Mouse (Mus musculus) stomach, adult 2 months (tissue): ENCODE data around the gene Srrt. TPM values are rescaled to one million over a fixed set of nuclear protein-coding genes. Genes with fewer than 3 reads are reported as not detected.

ENCODE experiments used
- polyA plus RNA-seq: library from polyadenylated mRNA; depleted of rRNA; stranded (reverse); fragments of >200 nt; gene quantifications from 2 replicates; pipeline ENCODE4 v1.2.3, GENCODE M21; 2012; rRNA removed

The Srrt gene
- 78.2 and 78.7 TPM in 2 replicates for polyA plus RNA-seq

DNA sequence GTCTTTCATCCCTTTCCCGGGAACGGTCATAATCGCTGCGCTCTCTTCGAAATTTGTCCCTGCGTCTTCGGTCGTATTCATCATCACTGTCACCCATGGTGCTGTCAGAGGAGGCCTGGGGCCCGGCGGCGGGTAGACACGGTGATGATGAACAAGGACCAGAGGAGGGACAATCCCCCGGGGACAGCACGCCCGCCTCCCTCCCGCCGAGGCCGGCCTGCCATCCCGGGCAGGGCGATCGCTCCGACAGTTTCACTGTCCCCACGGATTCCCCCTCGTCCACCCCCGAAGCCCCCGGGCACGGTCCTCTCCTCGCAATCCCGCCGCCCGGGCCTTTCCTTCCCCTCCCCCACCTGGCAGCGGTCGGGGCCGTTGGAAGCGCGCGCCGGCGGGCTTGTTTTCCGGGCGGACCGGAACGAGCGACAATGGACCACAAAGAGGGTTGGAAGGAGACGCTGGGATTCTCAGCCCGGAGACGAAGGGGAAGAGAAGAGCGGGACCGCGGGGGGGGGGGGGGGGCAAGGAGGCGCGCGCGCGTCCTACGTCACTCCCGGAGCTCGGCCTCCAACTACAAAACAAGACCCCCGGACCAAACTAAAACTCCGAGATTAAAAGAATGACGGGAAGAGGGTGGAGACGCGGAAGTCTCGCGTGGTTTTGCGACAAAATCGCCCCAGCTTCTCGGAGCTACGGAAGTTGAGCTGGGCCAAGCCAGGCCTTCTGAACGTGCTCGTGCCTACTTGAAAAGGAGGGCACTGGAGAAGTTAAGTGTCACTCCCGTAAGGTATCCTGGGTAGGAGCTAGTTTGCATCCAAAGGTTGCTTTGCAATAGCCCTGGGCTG is at the start of gene Srrt:
Srrt (minus strand) TSS at position 604 of the 842 bp plus-strand sequence.

DNA sequence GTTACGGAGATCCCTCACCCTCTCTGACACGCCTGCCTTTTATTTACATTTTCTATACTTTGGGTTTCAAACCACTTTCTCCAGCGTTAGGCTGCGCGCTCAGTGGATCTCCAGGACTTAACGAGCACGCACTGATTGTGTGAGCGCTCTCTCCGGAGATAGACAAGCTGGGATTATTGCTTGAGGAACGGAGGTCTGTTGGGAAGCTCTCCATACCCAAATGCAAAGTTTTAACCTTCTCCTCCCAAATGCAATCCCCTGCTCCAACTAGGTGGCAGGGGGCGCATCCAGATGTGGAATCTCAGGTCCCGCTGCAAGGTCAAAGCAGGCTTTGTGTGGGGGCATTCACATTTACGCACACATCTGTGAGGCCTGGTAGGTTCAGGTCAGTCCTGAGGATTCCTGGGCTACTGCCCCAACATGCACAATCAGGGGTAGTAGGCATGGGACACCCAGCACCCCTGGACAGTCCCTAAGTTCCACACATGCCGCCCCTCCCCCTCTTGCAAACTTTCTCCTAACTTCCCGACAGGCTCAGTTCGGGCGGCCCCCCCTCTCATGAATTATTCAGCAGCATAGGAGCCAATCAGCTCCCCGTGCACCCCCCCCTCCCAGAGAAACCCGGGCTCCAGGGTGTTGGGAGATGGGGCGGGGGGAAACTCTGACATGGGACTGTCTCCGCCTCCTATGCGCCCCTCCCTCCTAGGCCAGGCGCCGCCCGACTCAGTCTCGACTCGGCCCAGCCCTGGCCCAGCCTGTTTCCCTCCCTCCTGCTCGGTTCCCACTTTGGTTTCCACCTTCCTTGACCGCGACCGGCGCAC is 42.1 kb upstream of the Srrt start, which contains the start of gene Ephb4:
Ephb4 (plus strand) TSS at position 726 of the 821 bp plus-strand sequence.

DNA sequence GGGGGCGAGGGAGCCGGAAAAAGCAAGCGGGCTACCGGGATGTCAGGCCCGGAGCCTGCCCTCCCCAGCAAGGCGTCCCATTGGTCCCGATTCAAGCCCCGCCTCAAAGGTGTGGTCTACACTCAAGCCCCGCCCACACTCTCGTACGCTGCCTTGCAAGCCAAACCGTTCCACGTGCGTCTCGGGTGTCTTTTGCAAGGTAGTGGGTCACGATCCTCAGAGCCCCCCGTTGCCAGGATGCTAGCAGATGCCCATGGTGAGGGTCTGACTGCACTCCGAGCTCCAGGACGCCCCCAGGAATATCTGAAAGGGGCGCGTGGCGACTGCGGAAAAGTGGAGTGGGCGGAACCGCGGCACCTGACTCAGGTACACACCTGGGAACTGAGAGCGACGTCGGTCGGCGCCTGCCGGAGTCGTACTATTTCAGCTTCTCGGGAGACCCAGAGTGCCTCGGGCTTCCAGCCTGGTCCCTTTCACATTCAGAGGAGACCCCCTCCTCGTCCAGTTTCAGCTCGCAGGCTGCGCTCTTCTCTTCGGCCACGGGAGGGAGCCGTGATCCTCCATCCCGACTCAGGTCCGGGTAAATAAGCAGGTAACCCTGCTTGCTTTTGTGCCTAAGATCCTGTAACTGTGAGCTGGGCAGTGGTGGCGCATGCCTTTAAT is 26.2 kb upstream of the Srrt start, which contains the start of gene Slc12a9:
Slc12a9 (minus strand) TSS at position 86 of the 663 bp plus-strand sequence.

DNA sequence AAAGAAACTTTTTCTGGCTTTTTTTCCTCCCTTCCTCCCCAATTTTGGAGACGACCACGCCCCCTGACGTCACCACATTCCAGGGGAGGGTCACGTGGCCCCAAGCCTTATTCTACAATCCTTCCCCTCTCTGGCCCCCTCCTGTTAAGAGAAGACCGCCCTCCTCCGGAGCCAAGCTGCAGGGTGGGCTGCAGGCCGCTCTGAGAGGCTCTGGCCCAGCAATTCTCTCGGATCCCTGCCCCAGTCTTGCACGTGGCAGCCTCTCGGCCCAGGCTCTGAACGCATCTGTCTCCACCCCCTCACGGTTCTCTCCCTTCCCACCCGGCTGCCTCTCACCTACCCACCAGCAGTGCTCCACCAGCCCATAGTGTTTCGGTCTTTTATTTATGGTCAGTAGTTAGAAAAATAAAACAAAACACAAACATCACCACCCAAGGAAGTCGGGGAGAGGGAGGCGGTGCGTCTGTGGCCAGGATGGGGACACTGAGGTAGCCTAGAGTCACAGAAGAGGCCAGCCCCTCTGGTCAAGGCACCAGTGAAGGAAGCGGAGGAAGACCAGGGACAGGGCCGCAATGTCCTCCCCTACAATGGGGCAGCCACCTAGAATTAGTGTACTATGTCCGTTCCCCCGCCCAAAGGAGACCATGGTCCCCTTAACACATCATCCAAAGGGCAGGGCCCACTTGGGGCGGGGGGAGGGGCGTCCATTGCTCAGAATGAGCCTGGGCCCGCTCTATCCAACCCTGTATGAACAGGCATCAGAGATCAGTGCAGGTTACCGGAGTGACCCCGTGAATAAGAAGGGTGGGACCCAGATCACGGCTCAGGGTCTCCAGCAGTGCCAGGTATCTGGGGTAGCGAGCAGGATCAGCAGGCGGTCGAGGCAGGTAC is 7.0 kb upstream of the Srrt start, which contains the start of gene Trip6:
Trip6 (minus strand) TSS at position 212 of the 891 bp plus-strand sequence.

DNA sequence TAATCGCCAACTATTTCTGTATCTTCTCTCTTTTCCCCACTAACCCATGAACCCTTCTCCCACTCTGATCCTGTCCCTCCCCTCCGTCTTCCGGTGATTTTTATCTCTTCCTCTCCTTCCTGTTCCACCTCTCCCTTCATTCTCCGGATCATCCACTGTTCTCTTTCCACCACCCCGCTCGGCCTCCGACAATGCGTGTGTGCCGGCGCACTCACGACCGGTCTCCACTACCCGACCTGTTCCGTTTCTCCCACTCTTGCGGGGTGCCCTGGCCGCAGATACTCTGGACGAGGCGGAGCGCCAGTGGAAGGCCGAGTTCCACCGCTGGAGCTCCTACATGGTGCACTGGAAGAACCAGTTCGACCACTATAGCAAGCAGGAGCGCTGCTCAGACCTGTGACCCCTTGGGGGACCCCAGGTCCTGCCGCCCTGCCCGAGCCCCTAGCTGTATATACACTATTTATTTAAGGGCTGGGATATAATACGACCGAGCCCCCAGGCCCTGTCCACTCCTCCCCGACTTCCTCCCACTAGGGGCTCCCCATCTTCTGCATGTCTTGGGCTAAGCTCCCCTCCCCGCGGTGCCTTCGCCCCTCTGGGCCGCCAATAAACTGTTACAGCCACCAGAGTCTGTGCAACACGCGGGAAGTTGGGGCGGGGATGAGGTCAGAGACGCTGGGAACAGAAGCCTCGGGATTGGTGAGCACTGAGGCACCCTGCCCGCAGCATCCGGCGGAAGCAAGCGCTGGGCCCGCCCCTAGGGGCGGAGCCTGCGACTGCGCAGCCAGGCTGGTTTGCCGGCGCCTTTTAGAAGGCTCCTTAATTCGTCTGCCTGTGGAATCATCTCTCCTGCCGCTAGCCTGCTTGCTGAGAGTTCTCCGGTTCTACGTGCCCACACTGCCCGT is 13.4 kb downstream of the Srrt start, which contains the start of gene Ufsp1:
Ufsp1 (plus strand) TSS at position 791 of the 905 bp plus-strand sequence.

DNA sequence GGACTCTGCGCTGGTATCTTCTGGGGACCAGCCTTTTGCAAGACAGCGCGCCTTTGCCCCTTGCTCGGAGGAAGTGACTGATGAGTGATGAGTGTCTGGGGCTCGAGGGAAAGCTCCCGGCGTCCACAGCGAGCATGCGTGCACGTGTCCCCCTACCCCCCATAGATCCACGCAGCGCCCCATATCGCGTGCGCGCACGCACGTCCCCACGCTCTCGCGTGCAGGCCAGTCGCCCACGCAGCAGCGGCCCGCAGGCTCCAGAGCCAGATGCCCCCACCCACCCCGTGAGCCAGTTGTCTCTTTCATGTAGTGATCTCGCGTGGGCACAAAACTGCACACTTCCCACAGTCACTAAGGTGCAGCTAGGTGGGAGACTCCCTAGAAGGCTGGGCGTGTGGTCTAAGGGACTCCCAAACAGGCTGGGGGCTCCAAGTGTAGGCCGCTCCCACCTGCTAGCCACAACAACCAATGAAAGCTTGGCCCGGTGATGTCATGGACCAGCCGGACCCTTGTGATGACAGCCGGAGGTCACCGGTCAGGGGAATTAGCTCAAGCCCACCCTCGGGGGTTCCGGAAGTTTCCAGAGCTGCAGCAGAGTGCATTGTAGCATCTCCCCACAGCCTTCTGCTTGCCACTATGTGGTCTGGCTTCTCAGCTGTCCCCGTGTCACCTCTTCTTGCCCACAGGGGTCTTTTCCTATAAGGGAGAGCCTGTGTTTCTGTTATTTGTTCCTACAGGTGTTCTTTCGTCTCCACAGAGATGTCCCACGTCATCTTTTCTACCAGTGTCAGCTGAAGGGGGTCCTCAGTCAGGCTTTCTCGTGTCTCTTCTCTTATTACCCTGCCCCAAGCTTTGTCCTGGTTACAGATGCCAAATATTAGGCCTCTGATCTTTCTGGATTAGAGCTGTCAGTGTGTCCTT is 20.2 kb downstream of the Srrt start, which contains the start of gene Ache:
Ache (plus strand) TSS at position 488 of the 921 bp plus-strand sequence.

Other genes starting within 250 kb of the Srrt start
- gene Serpine1, start 235.4 kb downstream of the Srrt start, polyA plus RNA-seq: 0.74 and 2.6 TPM in 2 replicates
- 3.1 and 4.6 TPM in 2 replicates for gene Trim56, start 191.5 kb downstream of the Srrt start, polyA plus RNA-seq
- 0.08 and 0.14 TPM in 2 replicates for gene Muc3, start 158.4 kb downstream of the Srrt start, polyA plus RNA-seq
- 0.66 and 1.4 TPM in 2 replicates for gene Muc3a, start 95.3 kb downstream of the Srrt start, polyA plus RNA-seq
- 4.7 and 6.0 TPM in 2 replicates for gene Ache, start 20.2 kb downstream of the Srrt start, polyA plus RNA-seq
- 12.6 and 15.1 TPM in 2 replicates for gene Ufsp1, start 13.0 kb downstream of the Srrt start, polyA plus RNA-seq
- gene Trip6, start 6.7 kb upstream of the Srrt start, polyA plus RNA-seq: 25.8 and 29.0 TPM in 2 replicates
- 11.6 and 13.8 TPM in 2 replicates for gene Slc12a9, start 25.9 kb upstream of the Srrt start, polyA plus RNA-seq
- 10.5 and 12.4 TPM in 2 replicates for gene Ephb4, start 42.4 kb upstream of the Srrt start, polyA plus RNA-seq
- gene Zan, start 169.4 kb upstream of the Srrt start, polyA plus RNA-seq: 0.40 and 0.66 TPM in 2 replicates
- gene Pop7, start 194.8 kb upstream of the Srrt start, polyA plus RNA-seq: 24.5 and 34.1 TPM in 2 replicates
- 9.9 and 13.0 TPM in 2 replicates for gene Gigyf1, start 210.9 kb upstream of the Srrt start, polyA plus RNA-seq
- not detected in 2 replicates for gene Epo, start 225.6 kb upstream of the Srrt start, polyA plus RNA-seq
- 621 and 843 TPM in 2 replicates for gene Gnb2, start 225.8 kb upstream of the Srrt start, polyA plus RNA-seq
- 0.78 and 1.4 TPM in 2 replicates for gene Actl6b, start 245.8 kb upstream of the Srrt start, polyA plus RNA-seq